Mouse (Mus musculus): ENCODE measurements around the gene Snx5. TPM values are rescaled to one million over a fixed set of nuclear protein-coding genes. Genes with fewer than 3 reads are reported as not detected.
A peak's percentile ranks its signal among the peaks of the same experiment; 100 is the strongest.

Gene Snx5
- polyA plus RNA-seq, 1 experiment from 2014 or later = 140 TPM

DNA sequence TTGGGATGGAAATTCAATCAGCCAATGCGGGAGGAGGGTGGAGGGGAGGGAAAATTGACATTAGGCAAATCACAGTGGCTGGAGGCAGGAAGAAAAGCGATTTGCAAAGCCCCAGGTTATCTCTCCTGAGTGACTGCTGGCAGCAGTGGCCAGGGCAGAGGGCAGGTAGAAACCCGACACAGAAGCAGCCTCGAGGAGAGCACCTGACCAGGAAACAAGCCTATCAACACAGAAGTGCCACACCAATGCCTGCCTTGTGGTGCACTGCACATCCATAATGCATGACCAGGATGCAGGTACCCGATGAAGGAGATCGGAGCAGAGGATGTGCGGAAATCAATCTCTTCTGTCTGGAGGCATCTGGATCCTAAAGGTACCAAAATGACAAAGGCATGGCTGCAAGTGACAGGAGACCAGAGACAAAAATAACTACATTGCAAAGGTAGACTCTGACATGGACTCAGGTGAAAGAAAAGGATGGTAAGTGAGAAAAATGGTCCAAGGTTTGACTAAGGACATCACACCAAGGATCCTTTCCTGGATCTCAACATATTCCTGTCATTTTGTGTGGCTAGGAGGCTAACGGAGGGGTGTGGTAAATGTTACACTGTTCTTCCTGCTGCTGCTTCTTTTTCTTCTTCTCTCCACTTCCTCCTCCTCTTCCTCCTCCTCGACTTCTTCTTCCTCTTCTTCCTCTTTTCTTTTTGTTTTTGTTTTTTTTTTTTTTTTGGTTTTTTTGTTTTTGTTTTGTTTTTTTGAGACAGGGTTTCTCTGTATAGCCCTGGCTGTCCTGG, 33.7 kb downstream of the Snx5 start:
- no peaks in the 10 kb centered on the region for H3K27me3 ChIP-seq (replicated peaks)
- H3K4me3 ChIP-seq (replicated peaks) = no peak overlapping the region
- 63% methylated on average over 9 of the region's 9 CpGs for WGBS
- H3K9me3 ChIP-seq = no peaks in the 10 kb centered on the region
- H3K27ac ChIP-seq = no peak overlapping the region
- H3K9ac ChIP-seq = no peak overlapping the region
- H3K36me3 ChIP-seq = no peaks in the 10 kb centered on the region
- H3K4me1 ChIP-seq (replicated peaks) = 0 out of 2 replicates have a peak, but pooled peaks cover 13% of the 10 kb centered on the region
- peak; percentile 39; the same call in 1 of the 2 replicates for ATAC-seq
- no peak overlapping the region for H3K4me2 ChIP-seq (replicated peaks)

DNA sequence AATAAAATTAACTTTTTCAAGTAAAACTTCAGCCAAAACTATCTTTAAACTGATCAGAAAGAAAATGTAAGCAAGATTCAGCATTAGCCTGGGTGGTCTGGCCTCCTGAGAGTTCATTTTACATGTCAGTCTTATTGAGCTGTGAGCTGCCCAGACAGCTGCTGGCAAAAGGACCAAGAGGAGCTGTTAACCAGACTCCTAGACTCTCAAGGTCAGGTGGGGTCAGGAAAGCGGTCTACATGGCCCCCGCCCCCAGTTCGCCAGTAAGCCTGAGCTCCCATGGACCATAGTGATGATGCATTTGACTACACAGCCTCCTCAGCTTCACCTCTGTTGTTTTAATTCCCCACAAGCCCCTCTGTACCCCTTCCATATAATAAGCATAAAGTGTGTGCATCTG, 34.9 kb downstream of the Snx5 start:
- Histone ChIP-seq H3K4me3 (replicated peaks) (no peak overlapping the region), H3K4me1 (replicated peaks) (0 out of 2 replicates have a peak, but pooled peaks cover 13% of the 10 kb centered on the region), H3K9ac (no peak overlapping the region), H3K27ac (no peak overlapping the region), H3K36me3 (no peaks in the 10 kb centered on the region), H3K27me3 (replicated peaks) (no peaks in the 10 kb centered on the region), H3K4me2 (replicated peaks) (no peak overlapping the region), H3K9me3 (no peaks in the 10 kb centered on the region)
- no peak for ATAC-seq
- WGBS = 47% methylated on average over 3 of the region's 3 CpGs

- Histone ChIP-seq H3K4me1 (replicated peaks) (peaks cover 6% of the 10 kb centered on the region; the same call in 1 of the 2 replicates), H3K4me3 (replicated peaks) (no peak overlapping the region), H3K27me3 (replicated peaks) (no peaks in the 10 kb centered on the region), H3K4me2 (replicated peaks) (no peak overlapping the region), H3K36me3 (no peaks in the 10 kb centered on the region), H3K9ac (no peak overlapping the region), H3K27ac (no peak overlapping the region), H3K9me3 (no peaks in the 10 kb centered on the region)
- no peak for ATAC-seq
- WGBS = 70% methylated on average over 3 of the region's 3 CpGs
Measured at GRCm38 (mm10) chr2:144233534-144233933, 37.2 kb downstream of the Snx5 start.

DNA sequence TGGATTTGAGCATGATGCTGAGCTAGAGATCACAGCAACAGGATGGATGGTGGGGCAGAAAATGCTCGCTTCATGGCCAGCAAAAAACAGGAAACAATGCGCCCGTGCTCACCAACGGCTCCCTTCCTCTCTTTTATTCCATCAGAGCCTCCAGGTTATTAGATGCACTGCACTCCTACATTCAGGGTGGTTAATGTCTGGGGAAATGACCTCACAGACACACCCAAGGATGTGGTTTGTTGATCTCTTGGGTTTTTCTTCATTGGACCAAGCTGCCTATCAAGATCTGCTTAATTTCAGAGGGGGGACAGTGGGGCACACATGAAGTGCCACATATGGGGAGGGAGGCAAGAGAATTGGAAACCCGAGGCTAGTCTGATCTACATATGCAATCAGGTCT, 39.6 kb downstream of the Snx5 start:
- no peaks in the 10 kb centered on the region for H3K27me3 ChIP-seq (replicated peaks)
- no peak overlapping the region for H3K27ac ChIP-seq
- no peaks in the 10 kb centered on the region for H3K9me3 ChIP-seq
- WGBS = 69% methylated on average over 5 of the region's 5 CpGs
- H3K9ac ChIP-seq = no peak overlapping the region
- no peak overlapping the region for H3K4me3 ChIP-seq (replicated peaks)
- no peaks in the 10 kb centered on the region; the same call in 1 of the 2 replicates for H3K4me1 ChIP-seq (replicated peaks)
- H3K36me3 ChIP-seq = no peaks in the 10 kb centered on the region
- peak overlapping the region; percentile 34; the same call in 1 of the 2 replicates for H3K4me2 ChIP-seq (replicated peaks)
- no peak; the same call in 1 of the 2 replicates for ATAC-seq

DNA sequence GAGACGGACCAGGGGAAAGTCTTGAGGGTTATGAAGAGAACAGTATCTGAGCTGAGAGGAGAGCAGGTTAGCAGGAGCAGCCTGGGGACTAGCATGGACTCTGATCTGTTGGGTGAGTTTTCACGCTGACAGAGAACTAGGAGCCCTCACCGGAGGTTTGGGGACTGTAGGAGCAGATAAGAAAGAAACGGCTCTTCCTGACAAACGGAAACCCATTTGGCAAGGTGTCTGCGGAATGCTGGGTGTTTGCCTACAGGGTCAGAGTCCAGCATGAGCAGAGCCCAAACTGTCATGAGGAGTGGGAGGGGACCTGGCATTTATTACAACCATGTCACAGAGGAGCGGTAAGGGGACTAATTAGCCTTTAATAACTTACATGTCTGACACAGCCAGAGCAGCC, 40.2 kb downstream of the Snx5 start:
- no peaks in the 10 kb centered on the region for H3K27me3 ChIP-seq (replicated peaks)
- no peaks in the 10 kb centered on the region for H3K9me3 ChIP-seq
- H3K4me3 ChIP-seq (replicated peaks) = no peak overlapping the region
- peak; percentile 92 for ATAC-seq
- peak overlapping the region; percentile 54; the same call in 1 of the 2 replicates for H3K27ac ChIP-seq
- no peak overlapping the region for H3K9ac ChIP-seq
- H3K4me1 ChIP-seq (replicated peaks) = no peaks in the 10 kb centered on the region; the same call in 1 of the 2 replicates
- H3K36me3 ChIP-seq = no peaks in the 10 kb centered on the region
- WGBS = 29% methylated on average over 7 of the region's 7 CpGs
- H3K4me2 ChIP-seq (replicated peaks) = peak overlapping the region; percentile 34

DNA sequence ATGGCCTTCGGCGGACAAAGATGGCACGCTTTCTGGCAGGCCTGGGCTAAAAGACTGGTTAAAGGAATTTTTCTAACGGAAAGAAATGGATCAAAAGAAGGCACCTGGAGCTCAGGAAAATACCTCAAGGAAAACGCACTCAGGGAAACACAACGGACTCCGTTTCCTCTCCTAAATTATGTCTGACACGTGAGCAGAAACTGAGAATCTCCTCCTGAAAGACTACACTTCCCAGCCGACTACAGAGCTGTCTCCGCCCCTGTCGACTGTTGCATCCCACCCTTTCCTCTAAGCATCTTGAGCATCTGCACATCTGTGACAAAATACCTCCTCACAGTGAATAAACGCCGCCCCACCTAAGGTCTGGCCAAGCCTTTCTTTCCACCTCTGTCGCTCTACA, 41.1 kb downstream of the Snx5 start:
- no peak for ATAC-seq
- H3K9me3 ChIP-seq = no peaks in the 10 kb centered on the region
- H3K36me3 ChIP-seq = no peaks in the 10 kb centered on the region
- WGBS = 82% methylated on average over 14 of the region's 14 CpGs
- H3K27ac ChIP-seq = no peak overlapping the region
- H3K27me3 ChIP-seq (replicated peaks) = no peaks in the 10 kb centered on the region
- no peak overlapping the region for H3K4me3 ChIP-seq (replicated peaks)
- H3K4me1 ChIP-seq (replicated peaks) = no peaks in the 10 kb centered on the region; the same call in 1 of the 2 replicates
- no peak overlapping the region for H3K9ac ChIP-seq
- H3K4me2 ChIP-seq (replicated peaks) = no peak overlapping the region

DNA sequence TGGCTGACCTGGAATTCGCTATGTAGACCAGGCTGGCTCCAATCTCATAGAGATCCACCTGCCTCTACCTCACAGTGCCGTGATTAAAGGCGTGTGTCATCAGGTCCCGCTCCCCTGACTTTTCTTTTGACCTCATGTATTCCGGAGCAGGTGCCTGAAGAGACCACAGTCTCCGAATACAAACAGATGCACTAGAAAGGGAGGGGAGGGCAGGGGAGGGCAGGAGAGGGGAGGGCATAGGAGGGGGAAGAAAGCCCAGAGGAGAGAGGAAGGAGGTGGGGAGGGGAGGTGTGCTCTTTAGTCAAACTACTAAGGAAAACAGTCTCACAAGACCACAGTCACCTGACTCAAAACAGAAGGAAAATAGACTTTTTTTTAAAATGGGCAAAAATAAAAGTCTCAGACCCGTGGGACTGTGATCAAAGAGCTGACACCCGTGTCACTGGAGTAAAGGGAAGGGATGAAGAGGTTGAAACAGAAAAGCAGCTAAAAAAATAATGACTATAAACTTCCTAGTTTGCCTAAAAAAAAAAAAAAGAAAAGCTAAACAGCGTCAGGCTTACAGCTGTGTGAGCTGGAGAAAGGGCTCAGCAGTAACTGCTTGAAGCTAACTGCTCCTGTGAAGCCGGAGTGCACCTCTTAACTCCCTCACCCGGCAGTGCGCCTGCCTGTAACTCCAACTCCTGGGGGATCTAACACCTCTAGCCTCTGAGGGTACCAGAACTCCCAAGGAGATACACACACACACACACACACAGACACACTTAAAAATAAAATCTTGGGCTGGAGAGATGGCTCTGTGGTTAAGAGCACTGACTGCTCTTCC, 42.0 kb downstream of the Snx5 start:
- WGBS = 76% methylated on average over 12 of the region's 12 CpGs
- Histone ChIP-seq H3K9me3 (no peaks in the 10 kb centered on the region), H3K27ac (no peak overlapping the region), H3K4me1 (replicated peaks) (no peaks in the 10 kb centered on the region; the same call in 1 of the 2 replicates), H3K9ac (no peak overlapping the region), H3K36me3 (no peaks in the 10 kb centered on the region), H3K4me3 (replicated peaks) (no peak overlapping the region), H3K4me2 (replicated peaks) (no peak overlapping the region), H3K27me3 (replicated peaks) (no peaks in the 10 kb centered on the region)
- ATAC-seq = no peak

DNA sequence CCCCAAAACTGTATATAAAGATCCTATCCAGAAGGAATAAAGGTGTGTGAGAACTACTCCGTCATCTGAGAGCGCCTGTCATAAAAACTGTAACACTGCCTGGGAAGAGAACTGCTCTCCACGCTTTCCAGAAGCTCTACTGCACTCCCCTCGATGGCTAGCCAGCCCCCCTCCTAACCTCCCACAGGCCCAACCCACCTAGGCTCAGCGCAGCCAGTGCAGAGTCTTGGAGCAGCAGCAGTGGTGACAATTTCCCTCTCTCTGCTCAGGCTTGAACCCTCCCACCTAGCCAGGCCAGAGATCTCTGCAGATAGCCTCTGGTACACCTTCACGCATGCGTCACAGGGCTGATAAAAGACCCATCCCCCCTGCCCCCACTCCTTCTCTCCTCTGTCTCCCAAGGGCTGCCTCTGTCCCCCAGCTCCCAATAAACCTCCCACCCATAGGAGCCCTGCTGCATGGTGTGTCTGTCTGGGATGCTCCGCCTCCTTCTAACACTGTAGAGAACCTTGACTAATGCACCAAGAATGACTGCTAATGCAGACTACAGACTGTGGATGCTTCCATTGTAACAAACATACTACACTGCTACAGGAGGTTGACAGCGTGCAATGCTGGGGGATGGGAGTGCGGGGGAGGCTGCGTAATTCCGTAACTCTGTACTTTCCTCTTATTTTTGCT, 43.7 kb downstream of the Snx5 start:
- H3K4me1 ChIP-seq (replicated peaks) = no peaks in the 10 kb centered on the region; the same call in 1 of the 2 replicates
- no peak for ATAC-seq
- no peak overlapping the region for H3K27ac ChIP-seq
- no peak overlapping the region for H3K4me2 ChIP-seq (replicated peaks)
- 83% methylated on average over 12 of the region's 12 CpGs for WGBS
- no peaks in the 10 kb centered on the region for H3K36me3 ChIP-seq
- no peaks in the 10 kb centered on the region for H3K9me3 ChIP-seq
- H3K27me3 ChIP-seq (replicated peaks) = no peaks in the 10 kb centered on the region
- no peak overlapping the region for H3K4me3 ChIP-seq (replicated peaks)
- H3K9ac ChIP-seq = no peak overlapping the region

DNA sequence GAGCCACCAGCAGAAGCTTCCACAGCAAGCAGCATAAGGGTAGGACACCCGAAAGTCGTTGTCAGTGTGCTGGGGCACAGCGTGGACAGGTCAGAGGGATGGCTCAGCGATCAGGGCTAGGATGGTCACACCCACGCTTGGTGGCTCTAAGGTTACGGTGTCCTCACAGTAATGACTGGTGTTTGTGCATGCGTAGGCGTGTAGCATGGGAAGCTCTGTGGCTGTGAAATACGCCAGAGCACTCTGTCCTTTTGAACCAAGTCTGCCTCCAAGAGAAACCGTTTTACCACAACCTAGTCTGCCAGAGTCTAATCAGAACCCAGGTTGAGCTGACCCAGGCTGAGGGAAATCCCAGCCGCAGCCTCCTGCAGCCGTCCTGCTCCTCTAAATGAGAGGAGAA, 46.4 kb downstream of the Snx5 start:
- Histone ChIP-seq H3K27ac (no peak overlapping the region), H3K36me3 (no peaks in the 10 kb centered on the region), H3K9me3 (no peaks in the 10 kb centered on the region), H3K9ac (no peak overlapping the region), H3K4me1 (replicated peaks) (no peaks in the 10 kb centered on the region), H3K27me3 (replicated peaks) (no peaks in the 10 kb centered on the region), H3K4me2 (replicated peaks) (0 out of 2 replicates have a peak overlapping the region, but pooled peaks have one; percentile 21), H3K4me3 (replicated peaks) (no peak overlapping the region)
- WGBS = 52% methylated on average over 12 of the region's 12 CpGs
- ATAC-seq = no peak

DNA sequence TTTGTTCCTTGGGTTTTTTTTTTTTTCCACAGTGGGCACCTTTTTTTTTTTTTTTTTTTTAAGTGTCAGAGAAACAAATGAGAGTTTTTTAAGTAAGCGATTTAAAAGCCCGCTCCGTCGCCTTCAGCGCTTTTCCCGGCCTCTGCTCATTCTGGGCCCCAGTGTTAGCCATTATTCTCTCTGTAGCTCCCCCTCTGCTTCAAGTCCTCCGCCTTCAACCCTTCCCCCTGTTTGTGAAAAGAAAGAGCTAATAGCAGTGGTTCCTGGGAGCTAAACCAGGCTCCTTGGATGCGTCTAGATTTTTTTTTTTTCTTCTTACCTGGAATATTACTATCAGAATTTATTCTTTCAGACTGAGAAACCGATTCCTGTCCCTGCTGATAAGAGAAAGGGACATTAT, 55.1 kb downstream of the Snx5 start:
- Histone ChIP-seq H3K27ac (no peak overlapping the region; the same call in 1 of the 2 replicates), H3K9ac (no peak overlapping the region)

DNA sequence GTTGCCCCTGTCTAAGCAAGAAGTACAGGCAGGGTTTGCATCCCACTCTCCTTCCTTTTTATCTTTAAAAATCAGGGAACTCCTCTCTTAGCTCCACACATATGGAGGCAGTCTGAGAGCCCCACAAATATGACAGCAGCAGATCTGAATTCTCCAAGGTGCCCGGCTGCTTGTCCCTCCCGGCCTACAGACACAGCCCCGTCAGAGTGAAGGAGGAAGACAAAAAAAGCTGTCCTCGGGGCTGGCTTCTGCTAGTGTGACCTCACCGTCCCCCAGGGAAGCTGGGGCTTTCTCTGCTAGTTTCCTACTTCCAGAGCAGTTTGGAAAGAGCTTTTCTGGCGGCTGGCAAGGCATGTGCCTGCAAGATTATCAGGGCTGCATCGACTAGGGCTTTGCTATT, 55.5 kb downstream of the Snx5 start:
- no peaks in the 10 kb centered on the region for H3K36me3 ChIP-seq
- no peak overlapping the region for H3K4me2 ChIP-seq (replicated peaks)
- H3K27me3 ChIP-seq (replicated peaks) = no peaks in the 10 kb centered on the region
- H3K9ac ChIP-seq = no peak overlapping the region
- 21% methylated on average over 7 of the region's 7 CpGs for WGBS
- no peak overlapping the region for H3K4me3 ChIP-seq (replicated peaks)
- H3K9me3 ChIP-seq = no peaks in the 10 kb centered on the region
- H3K4me1 ChIP-seq (replicated peaks) = peaks cover 10% of the 10 kb centered on the region
- ATAC-seq = no peak
- H3K27ac ChIP-seq = no peak overlapping the region; the same call in 1 of the 2 replicates

More for the DNA sequence above, 55.1 kb downstream of the Snx5 start:
- H3K4me2 ChIP-seq (replicated peaks) = no peak overlapping the region
- no peak for ATAC-seq
- WGBS = 56% methylated on average over 9 of the region's 9 CpGs
- no peaks in the 10 kb centered on the region for H3K27me3 ChIP-seq (replicated peaks)
- H3K4me3 ChIP-seq (replicated peaks) = no peak overlapping the region
- H3K9me3 ChIP-seq = no peaks in the 10 kb centered on the region
- no peaks in the 10 kb centered on the region for H3K36me3 ChIP-seq
- peaks cover 10% of the 10 kb centered on the region for H3K4me1 ChIP-seq (replicated peaks)

All from intestine, embryonic 15.5 days (tissue).